Mouse (Mus musculus) cerebellum, adult 2 months (tissue): Measurements from ENCODE around the gene Dnal4. TPM values are rescaled to one million over a fixed set of nuclear protein-coding genes. Genes with fewer than 3 reads are reported as not detected.

Experiments
- DNase-seq, 2 experiments: peaks; one replicate each; pipeline ENCODE4 v3.0.0; 2021
- H3K27ac ChIP-seq: fragments of 200-500 bp; 2 replicates; pipeline ENCODE4 v1.5.1; 2012; ENCODE audit warnings: low read length, control low read depth, inconsistent platforms; ENCODE audit not compliant: insufficient read depth
- H3K27me3 ChIP-seq: fragments of 200-500 bp; 2 replicates; pipeline ENCODE4 v1.6.1; 2012; ENCODE audit warnings: inconsistent platforms, mild to moderate bottlenecking, low read length, moderate library complexity; ENCODE audit not compliant: control insufficient read depth, insufficient read depth
- H3K4me1 ChIP-seq: fragments of 200-500 bp; 2 replicates; pipeline ENCODE4 v1.6.1; 2011; ENCODE audit warnings: low read length; ENCODE audit not compliant: control insufficient read depth, insufficient read depth
- H3K4me3 ChIP-seq: fragments of 200-500 bp; replicated peaks from 2 replicates; pipeline ENCODE3; 2011; ENCODE audit warnings: mild to moderate bottlenecking, low read depth, low read length, control low read depth; ENCODE audit not compliant: insufficient read depth
- CTCF ChIP-seq: fragments of 200-500 bp; IDR thresholded peaks from 2 replicates; pipeline ENCODE4 v1.5.1; 2011; ENCODE audit warnings: low read depth, mild to moderate bottlenecking, control low read depth, low read length, moderate library complexity, borderline replicate concordance; ENCODE audit not compliant: insufficient read depth
- POLR2A ChIP-seq: fragments of 200-500 bp; IDR thresholded peaks from 2 replicates; pipeline ENCODE4 v1.6.1; 2011; ENCODE audit warnings: low read length, control low read depth, borderline replicate concordance; ENCODE audit not compliant: insufficient read depth
- WGBS: fragments of 180-500 bp; shearing (Covaris S2); methylation state at CpG from one replicate; pipeline ENCODE4 v1.1.7; 2018; 5-methylcytosine and 5-hydroxymethylcytosine counted together
- polyA plus RNA-seq: library from polyadenylated mRNA; depleted of rRNA; stranded (reverse); fragments of >200 nt; gene quantifications from 2 replicates; pipeline ENCODE4 v1.2.3, GENCODE M21; 2012

The Dnal4 gene
- polyA plus RNA-seq, 1 experiment: 55.1 TPM

DNA sequence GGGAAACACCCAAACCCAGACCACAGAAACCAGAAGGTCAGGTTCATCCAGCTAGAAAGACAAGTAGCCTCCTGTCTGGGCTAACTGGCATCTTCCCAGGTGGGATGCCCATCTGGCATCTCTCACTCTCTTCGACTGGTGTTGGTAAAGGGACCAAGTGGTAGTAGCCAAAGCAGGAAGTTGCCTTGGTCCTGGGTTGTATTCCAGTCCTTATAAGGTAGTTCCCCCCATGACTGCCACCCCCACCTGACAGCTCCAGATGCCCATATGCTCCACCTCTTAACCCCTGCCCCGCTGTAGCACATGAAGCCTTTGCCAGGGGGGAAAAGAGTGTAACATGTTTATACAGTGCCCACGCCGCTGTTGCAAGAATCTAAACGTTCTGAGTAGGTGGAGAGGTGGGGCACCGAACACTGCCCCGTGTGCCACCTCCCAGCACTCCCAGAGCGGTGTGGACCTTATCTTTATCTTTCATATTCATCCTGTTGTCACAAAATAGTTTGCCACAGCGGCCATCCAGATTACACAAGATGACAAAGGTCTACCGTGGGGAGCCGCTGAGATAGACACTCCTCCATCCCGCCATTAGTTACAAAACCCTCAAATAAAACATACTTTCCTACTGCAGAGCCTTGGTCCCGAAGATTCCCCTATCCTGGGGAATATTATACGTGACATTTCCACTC, 36.3 kb downstream of the Dnal4 start:
- Histone ChIP-seq H3K27me3 (no peaks in the 10 kb centered on the region), H3K4me1 (peaks cover 26% of the 10 kb centered on the region), H3K4me3 (peak overlapping the region; percentile 62), H3K27ac (peak overlapping the region; percentile 55; the same call in 1 of the 2 replicates)
- peak in 1 of 2 experiments; percentile 51 for DNase-seq
- TF ChIP-seq CTCF: no peak
- TF ChIP-seq POLR2A: no peak
- 6% methylated on average over 14 of the region's 14 CpGs for WGBS

DNA sequence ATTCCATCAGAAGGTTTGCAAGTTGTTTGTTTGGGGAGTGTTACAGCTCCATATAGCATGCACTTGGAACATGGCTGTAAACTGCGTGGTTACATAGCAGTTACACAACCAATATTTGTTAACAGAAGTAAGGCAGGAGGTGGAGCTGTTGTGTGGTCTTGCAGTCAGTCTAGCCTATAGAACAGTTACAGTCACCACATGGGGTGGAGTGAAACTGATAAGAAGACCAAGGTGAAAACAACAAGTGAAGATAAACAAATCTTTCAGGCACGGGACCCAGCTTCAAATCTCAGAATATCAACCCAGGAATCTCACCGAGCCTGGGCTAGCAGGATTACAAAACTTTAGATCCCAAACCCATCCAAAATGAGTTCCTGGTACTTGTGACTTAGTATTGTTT, 36.9 kb downstream of the Dnal4 start:
- no peak overlapping the region for H3K27ac ChIP-seq
- no peak for DNase-seq
- H3K4me3 ChIP-seq: no peak overlapping the region
- H3K27me3 ChIP-seq: no peaks in the 10 kb centered on the region
- 57% methylated on average over 3 of the region's 3 CpGs for WGBS
- no peak for TF ChIP-seq CTCF
- TF ChIP-seq POLR2A: no peak
- peaks cover 26% of the 10 kb centered on the region for H3K4me1 ChIP-seq

DNA sequence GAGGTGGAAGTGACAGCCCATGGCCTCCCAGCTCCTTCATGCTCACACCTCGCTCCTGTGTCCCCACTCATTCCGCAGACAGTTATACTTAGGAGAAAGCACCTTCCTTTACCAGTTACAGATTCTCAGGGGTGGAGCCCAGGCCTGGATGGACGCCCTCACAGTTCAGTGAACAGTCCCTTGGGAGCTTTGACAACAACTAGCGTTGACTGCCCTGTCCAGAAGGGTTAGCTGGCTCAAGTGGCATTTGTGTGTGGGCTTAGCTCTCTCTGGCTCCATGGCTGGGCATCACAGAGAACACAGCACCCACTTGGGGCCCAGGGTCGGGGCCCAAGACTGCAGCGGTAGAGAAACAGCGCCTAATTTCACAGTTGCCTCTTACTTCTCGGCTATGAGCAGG, 43.3 kb downstream of the Dnal4 start:
- 75% methylated on average over 8 of the region's 8 CpGs for WGBS
- Histone ChIP-seq H3K27me3 (no peaks in the 10 kb centered on the region), H3K4me3 (no peak overlapping the region), H3K4me1 (peaks cover 10% of the 10 kb centered on the region), H3K27ac (no peak overlapping the region)
- no peak for DNase-seq
- TF ChIP-seq POLR2A: no peak
- no peak for TF ChIP-seq CTCF

DNA sequence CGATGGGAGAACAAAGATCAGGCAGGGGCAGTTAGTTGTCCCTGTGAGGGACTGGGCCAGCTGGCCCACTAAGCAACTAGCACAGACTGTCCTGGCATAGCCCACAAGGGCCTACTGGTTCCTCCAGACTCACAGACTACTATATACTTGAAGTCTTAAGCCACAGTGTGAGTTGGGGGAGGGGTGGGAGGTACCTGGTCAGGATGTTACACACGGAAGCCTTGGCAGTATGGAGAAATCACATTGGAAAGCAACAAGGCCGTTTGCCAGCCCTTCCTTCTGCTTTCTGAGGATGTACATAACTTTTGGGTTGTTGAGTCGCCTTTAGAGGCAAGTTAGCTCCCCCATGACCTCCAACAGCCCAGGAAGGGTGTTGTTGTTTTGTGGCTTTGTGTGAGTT, 44.0 kb downstream of the Dnal4 start:
- Histone ChIP-seq H3K27me3 (no peaks in the 10 kb centered on the region), H3K27ac (no peak overlapping the region)
- 77% methylated on average over 4 of the region's 4 CpGs for WGBS

DNA sequence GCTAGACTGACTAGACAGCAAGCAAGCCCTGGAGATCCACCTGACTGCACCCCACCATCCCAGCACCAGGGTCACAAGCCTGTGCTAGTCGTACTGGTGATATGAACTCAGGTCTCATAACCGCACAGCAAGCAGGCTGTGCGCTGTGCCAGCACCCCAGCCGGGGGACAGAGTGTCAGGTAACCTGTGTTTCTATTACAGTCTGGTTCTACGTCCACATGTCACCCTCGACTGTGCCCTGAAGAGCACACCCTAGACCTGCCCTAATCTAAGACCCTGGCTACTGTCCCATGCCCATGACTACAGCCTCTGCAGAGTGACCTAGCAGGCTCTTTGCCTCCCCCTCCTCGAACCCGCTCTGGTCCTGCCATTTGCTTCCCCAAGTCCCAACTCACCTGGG, 44.5 kb downstream of the Dnal4 start:
- no peaks in the 10 kb centered on the region for H3K27me3 ChIP-seq
- WGBS: 88% methylated on average over 8 of the region's 8 CpGs
- no peak overlapping the region for H3K4me3 ChIP-seq
- no peak overlapping the region for H3K27ac ChIP-seq
- no peak for DNase-seq
- TF ChIP-seq CTCF (no peak), POLR2A (no peak)
- H3K4me1 ChIP-seq: peaks cover 11% of the 10 kb centered on the region

More for the DNA sequence above, 44.0 kb downstream of the Dnal4 start:
- Histone ChIP-seq H3K4me1 (peaks cover 9% of the 10 kb centered on the region), H3K4me3 (no peak overlapping the region)
- TF ChIP-seq CTCF (no peak), POLR2A (no peak)
- no peak for DNase-seq

DNA sequence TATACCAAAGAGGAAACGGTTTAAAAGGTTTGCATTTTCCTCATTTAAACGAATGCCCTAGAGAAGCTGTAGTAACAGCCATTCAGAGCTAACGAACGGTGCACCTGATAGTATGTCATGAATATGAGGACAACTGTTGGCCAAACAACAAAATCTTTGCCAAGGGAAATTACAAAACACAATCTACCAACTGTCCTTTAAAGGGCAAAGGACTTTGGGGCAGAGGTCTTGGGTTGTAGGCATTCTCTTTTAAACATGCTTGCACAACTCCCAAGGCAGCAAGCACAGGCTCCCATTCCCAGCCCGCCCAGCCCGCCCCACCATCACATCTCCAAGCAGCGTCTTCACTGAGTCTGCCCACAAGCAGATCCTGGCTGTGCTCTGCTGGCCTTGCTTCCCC, 46.1 kb downstream of the Dnal4 start:
- no peak overlapping the region for H3K27ac ChIP-seq
- no peaks in the 10 kb centered on the region for H3K27me3 ChIP-seq
- H3K4me3 ChIP-seq: no peak overlapping the region
- TF ChIP-seq POLR2A: no peak
- no peak for TF ChIP-seq CTCF
- WGBS: 89% methylated on average over 7 of the region's 7 CpGs
- DNase-seq: no peak
- H3K4me1 ChIP-seq: peaks cover 9% of the 10 kb centered on the region

DNA sequence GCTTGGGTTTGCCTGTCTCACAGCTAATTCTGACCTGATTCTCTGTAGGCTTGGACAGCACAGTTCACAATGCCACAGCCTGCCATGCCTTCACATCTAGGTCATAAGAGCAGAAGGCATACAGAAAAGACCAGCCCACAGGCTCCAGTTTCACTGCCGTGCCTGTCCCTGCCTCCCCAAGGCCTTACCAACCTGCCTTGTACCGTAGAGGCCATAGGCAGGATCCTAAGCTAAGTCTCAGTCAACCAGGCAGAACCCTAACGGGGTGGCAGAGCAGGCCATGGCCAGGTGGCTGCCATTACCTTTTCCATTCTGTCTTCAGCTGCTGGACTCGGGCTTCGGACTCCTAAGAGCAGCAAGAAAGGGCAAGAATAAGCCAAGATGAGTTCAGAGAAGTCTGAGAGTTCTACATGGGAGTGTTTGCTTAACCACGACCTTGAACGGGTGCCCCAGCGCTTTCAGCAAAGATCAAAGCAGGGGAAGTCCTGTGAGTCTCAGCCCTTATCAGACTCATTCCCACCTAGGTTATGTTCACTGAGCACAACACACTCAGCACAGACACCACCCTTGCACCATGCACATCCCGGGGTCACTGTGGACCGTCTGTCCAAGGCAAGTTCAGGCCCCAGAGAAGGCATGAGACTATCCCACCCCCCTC, 48.8 kb downstream of the Dnal4 start:
- no peaks in the 10 kb centered on the region for H3K27me3 ChIP-seq
- TF ChIP-seq CTCF (no peak), POLR2A (no peak)
- H3K4me1 ChIP-seq: peaks cover 9% of the 10 kb centered on the region
- H3K27ac ChIP-seq: 0 out of 2 replicates have a peak overlapping the region, but pooled peaks have one; percentile 58
- H3K4me3 ChIP-seq: no peak overlapping the region
- DNase-seq: peak in 1 of 2 experiments; percentile 58
- WGBS: 66% methylated on average over 10 of the region's 10 CpGs

DNA sequence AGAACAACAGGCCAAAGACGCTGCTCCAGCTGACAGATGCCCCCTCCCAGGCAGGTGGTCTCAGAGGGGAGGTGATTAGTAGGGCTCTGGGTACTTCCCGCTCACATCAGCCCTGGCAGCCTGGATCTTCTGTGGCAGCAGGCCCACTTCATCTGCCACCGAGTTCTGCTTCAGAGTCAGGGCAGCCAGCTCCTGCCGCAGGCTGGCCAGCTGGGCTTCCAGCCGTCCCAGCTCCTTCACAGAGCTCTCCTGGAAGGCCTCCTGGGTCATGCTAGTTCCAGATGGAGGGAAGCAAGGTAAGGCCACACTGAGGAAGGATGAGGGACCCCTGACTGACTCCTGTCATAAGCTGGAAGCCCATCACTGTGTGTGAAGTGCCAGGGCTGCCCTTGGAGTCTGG, 49.3 kb downstream of the Dnal4 start:
- H3K4me3 ChIP-seq: no peak overlapping the region
- DNase-seq: peak; percentile 53 to 62
- no peak for TF ChIP-seq CTCF
- TF ChIP-seq POLR2A: no peak
- H3K27ac ChIP-seq: 0 out of 2 replicates have a peak overlapping the region, but pooled peaks have one; percentile 58
- H3K27me3 ChIP-seq: no peaks in the 10 kb centered on the region
- 17% methylated on average over 5 of the region's 5 CpGs for WGBS
- H3K4me1 ChIP-seq: peaks cover 9% of the 10 kb centered on the region
